Mouse (Mus musculus) kidney, embryonic 14.5 days (tissue): Measurements from ENCODE around the gene Sh3bgrl. TPM values are rescaled to one million over a fixed set of nuclear protein-coding genes. Genes with fewer than 3 reads are reported as not detected.
A peak's percentile ranks its signal among the peaks of the same experiment; 100 is the strongest.

Experiments
- ATAC-seq: fragments of 200-750 bp; cut with Nextera tagmentation; 2 replicates; pipeline ENCODE4 v1.8.0; 2017; ENCODE audit warnings: moderate number of reproducible peaks, mild to moderate bottlenecking, moderate TSS enrichment, moderate library complexity; ENCODE audit not compliant: low FRiP score, low TSS enrichment
- H3K27ac ChIP-seq: fragments of 300-500 bp; sonication (generic); 2 replicates; pipeline ENCODE4 v1.5.1; 2014; ENCODE audit warnings: low read depth, mild to moderate bottlenecking, low read length, moderate library complexity, mixed read lengths
- H3K27me3 ChIP-seq: fragments of 300-500 bp; sonication (generic); 2 replicates; pipeline ENCODE4 v1.6.1; 2014; ENCODE audit warnings: mild to moderate bottlenecking, low read length; ENCODE audit not compliant: control insufficient read depth, insufficient read depth
- H3K36me3 ChIP-seq: fragments of 300-500 bp; sonication (generic); 2 replicates; pipeline ENCODE4 v1.6.1; 2014; ENCODE audit warnings: low read length, mixed read lengths; ENCODE audit not compliant: control insufficient read depth, insufficient read depth
- H3K4me1 ChIP-seq: fragments of 300-500 bp; sonication (generic); 2 replicates; pipeline ENCODE4 v1.6.1; 2014; ENCODE audit warnings: low read length, mixed read lengths; ENCODE audit not compliant: control insufficient read depth, insufficient read depth
- H3K4me2 ChIP-seq: fragments of 300-500 bp; sonication (generic); replicated peaks from 2 replicates; pipeline ENCODE4 v1.6.1; 2014; ENCODE audit warnings: low read depth, mild to moderate bottlenecking, low read length
- H3K4me3 ChIP-seq: fragments of 300-500 bp; sonication (generic); 2 replicates; pipeline ENCODE4 v1.5.1; 2014; ENCODE audit warnings: mild to moderate bottlenecking, low read length
- H3K9ac ChIP-seq: fragments of 300-500 bp; sonication (generic); 2 replicates; pipeline ENCODE4 v1.6.1; 2014; ENCODE audit warnings: low read depth, mild to moderate bottlenecking, low read length, moderate library complexity
- H3K9me3 ChIP-seq: fragments of 300-500 bp; sonication (generic); 2 replicates; pipeline ENCODE4 v1.6.1; 2016; ENCODE audit warnings: low read length; ENCODE audit not compliant: control insufficient read depth
- WGBS: fragments of 180-500 bp; shearing (Covaris S2); extraction: QIAGEN DNeasy Blood & Tissue Kit; methylation state at CpG from one replicate; pipeline ENCODE4 v1.1.7; 2014; 5-methylcytosine and 5-hydroxymethylcytosine counted together
- polyA plus RNA-seq: library from polyadenylated mRNA; unstranded; fragments of >200 nt; fragmentation: Nextera tagmentation; extraction: Ambion mirVana; gene quantifications from 2 replicates; pipeline ENCODE4 v1.2.1, GENCODE M21; 2014

Gene Sh3bgrl
- polyA plus RNA-seq, 1 experiment from 2014 or later, result 145 TPM

- Histone ChIP-seq H3K9ac (no peak overlapping the region), H3K4me2 (no peak overlapping the region), H3K4me1 (no peaks in the 10 kb centered on the region), H3K27me3 (no peaks in the 10 kb centered on the region), H3K9me3 (no peaks in the 10 kb centered on the region), H3K27ac (no peak overlapping the region), H3K4me3 (no peak overlapping the region), H3K36me3 (no peaks in the 10 kb centered on the region)
- WGBS, result 92% methylated on average over 2 of the region's 2 CpGs
- ATAC-seq, result no peak
Observed at GRCm38 (mm10) chrX:109100441-109100840, 5.3 kb downstream of the Sh3bgrl start.

GRCm38 (mm10) chrX:109108117-109108805, 13.1 kb downstream of the Sh3bgrl start:
- Histone ChIP-seq H3K27me3 (no peaks in the 10 kb centered on the region), H3K4me1 (no peaks in the 10 kb centered on the region), H3K36me3 (no peaks in the 10 kb centered on the region), H3K4me3 (no peak overlapping the region), H3K9me3 (no peaks in the 10 kb centered on the region), H3K4me2 (no peak overlapping the region), H3K27ac (no peak overlapping the region), H3K9ac (no peak overlapping the region)
- no peak for ATAC-seq
- 39% methylated on average over 1 of the region's 1 CpGs for WGBS

- Histone ChIP-seq H3K9ac (no peak overlapping the region), H3K27ac (no peak overlapping the region), H3K36me3 (no peaks in the 10 kb centered on the region), H3K27me3 (no peaks in the 10 kb centered on the region), H3K4me2 (no peak overlapping the region), H3K9me3 (no peaks in the 10 kb centered on the region), H3K4me1 (no peaks in the 10 kb centered on the region), H3K4me3 (no peak overlapping the region)
- WGBS, result 96% methylated on average over 1 of the region's 1 CpGs
- ATAC-seq, result no peak
Observed at GRCm38 (mm10) chrX:109112885-109113284, 17.7 kb downstream of the Sh3bgrl start.

- 48% methylated on average over 7 of the region's 7 CpGs for WGBS
- H3K27me3 ChIP-seq, result no peaks in the 10 kb centered on the region
- no peaks in the 10 kb centered on the region for H3K36me3 ChIP-seq
- H3K9me3 ChIP-seq, result no peaks in the 10 kb centered on the region
- no peak overlapping the region for H3K4me2 ChIP-seq
- H3K4me3 ChIP-seq, result no peak overlapping the region
- no peaks in the 10 kb centered on the region for H3K4me1 ChIP-seq
- no peak overlapping the region for H3K27ac ChIP-seq
- no peak overlapping the region for H3K9ac ChIP-seq
- ATAC-seq, result no peak
Observed at GRCm38 (mm10) chrX:109113401-109114280, 18.5 kb downstream of the Sh3bgrl start.

GRCm38 (mm10) chrX:109119829-109120826, 25.0 kb downstream of the Sh3bgrl start:
- Histone ChIP-seq H3K9me3 (no peaks in the 10 kb centered on the region), H3K27ac (no peak overlapping the region), H3K9ac (no peak overlapping the region), H3K4me1 (no peaks in the 10 kb centered on the region), H3K4me3 (no peak overlapping the region), H3K27me3 (no peaks in the 10 kb centered on the region), H3K4me2 (no peak overlapping the region), H3K36me3 (no peaks in the 10 kb centered on the region)
- 82% methylated on average over 14 of the region's 14 CpGs for WGBS
- ATAC-seq, result no peak

- H3K27me3 ChIP-seq, result no peaks in the 10 kb centered on the region
- no peaks in the 10 kb centered on the region for H3K36me3 ChIP-seq
- peak; percentile 60; the same call in 1 of the 2 replicates for ATAC-seq
- H3K4me2 ChIP-seq, result no peak overlapping the region
- no peaks in the 10 kb centered on the region for H3K4me1 ChIP-seq
- no peak overlapping the region for H3K27ac ChIP-seq
- 44% methylated on average over 9 of the region's 9 CpGs for WGBS
- H3K4me3 ChIP-seq, result no peak overlapping the region
- no peak overlapping the region for H3K9ac ChIP-seq
- no peaks in the 10 kb centered on the region for H3K9me3 ChIP-seq
Observed at GRCm38 (mm10) chrX:109121161-109121560, 26.0 kb downstream of the Sh3bgrl start.

GRCm38 (mm10) chrX:109122670-109123069, 27.5 kb downstream of the Sh3bgrl start:
- no peak overlapping the region for H3K4me3 ChIP-seq
- no peak overlapping the region for H3K9ac ChIP-seq
- 57% methylated on average over 1 of the region's 1 CpGs for WGBS
- no peak overlapping the region for H3K4me2 ChIP-seq
- no peak overlapping the region for H3K27ac ChIP-seq
- H3K27me3 ChIP-seq, result no peaks in the 10 kb centered on the region
- ATAC-seq, result no peak
- no peaks in the 10 kb centered on the region for H3K4me1 ChIP-seq
- no peaks in the 10 kb centered on the region for H3K9me3 ChIP-seq
- no peaks in the 10 kb centered on the region for H3K36me3 ChIP-seq

- H3K36me3 ChIP-seq, result no peaks in the 10 kb centered on the region
- no peak overlapping the region for H3K9ac ChIP-seq
- no peaks in the 10 kb centered on the region for H3K27me3 ChIP-seq
- H3K27ac ChIP-seq, result no peak overlapping the region
- ATAC-seq, result no peak
- H3K4me2 ChIP-seq, result no peak overlapping the region
- H3K4me1 ChIP-seq, result no peaks in the 10 kb centered on the region
- no peaks in the 10 kb centered on the region for H3K9me3 ChIP-seq
- H3K4me3 ChIP-seq, result no peak overlapping the region
Observed at GRCm38 (mm10) chrX:109123762-109124161, 28.6 kb downstream of the Sh3bgrl start.
